Mouse (Mus musculus): ENCODE measurements around the gene Fat3. TPM values are rescaled to one million over a fixed set of nuclear protein-coding genes. Genes with fewer than 3 reads are reported as not detected.

Gene Fat3
- total RNA-seq, 2 experiments from 2014 or later = 4.2 TPM

- no peak for DNase-seq (ENCODE audit: low spot score in 2 of 2)
Observed at GRCm38 (mm10) chr9:16310855-16311848, 189.9 kb downstream of the Fat3 start.

GRCm38 (mm10) chr9:16310305-16310704 is 190.8 kb downstream of the Fat3 start:
- no peak for DNase-seq (ENCODE audit: low spot score in 2 of 2)

- DNase-seq (ENCODE audit: low spot score in 2 of 2) = no peak
Observed at GRCm38 (mm10) chr9:16307789-16308188, 193.3 kb downstream of the Fat3 start.

GRCm38 (mm10) chr9:16306222-16306621 is 194.9 kb downstream of the Fat3 start:
- no peak for DNase-seq (ENCODE audit: low spot score in 2 of 2)

GRCm38 (mm10) chr9:16305396-16306086 is 195.5 kb downstream of the Fat3 start:
- no peak for DNase-seq (ENCODE audit: low spot score in 2 of 2)

GRCm38 (mm10) chr9:16304949-16305348 is 196.1 kb downstream of the Fat3 start:
- no peak for DNase-seq (ENCODE audit: low spot score in 2 of 2)

GRCm38 (mm10) chr9:16302484-16302883 is 198.6 kb downstream of the Fat3 start:
- DNase-seq (ENCODE audit: low spot score in 2 of 2) = no peak

- no peak for DNase-seq (ENCODE audit: low spot score in 2 of 2)
Observed at GRCm38 (mm10) chr9:16297935-16298334, 203.2 kb downstream of the Fat3 start.

- DNase-seq (ENCODE audit: low spot score in 2 of 2) = no peak
Observed at GRCm38 (mm10) chr9:16293928-16294806, 206.9 kb downstream of the Fat3 start.

- DNase-seq (ENCODE audit: low spot score in 2 of 2) = no peak
Observed at GRCm38 (mm10) chr9:16292492-16292891, 208.6 kb downstream of the Fat3 start.

- no peak for DNase-seq (ENCODE audit: low spot score in 2 of 2)
Observed at GRCm38 (mm10) chr9:16290911-16291310, 210.2 kb downstream of the Fat3 start.

GRCm38 (mm10) chr9:16283033-16283432 is 218.1 kb downstream of the Fat3 start:
- no peak for DNase-seq (ENCODE audit: low spot score in 2 of 2)

- no peak for DNase-seq (ENCODE audit: low spot score in 2 of 2)
Observed at GRCm38 (mm10) chr9:16282291-16282804, 218.7 kb downstream of the Fat3 start.

GRCm38 (mm10) chr9:16275589-16275988 is 225.5 kb downstream of the Fat3 start:
- no peak for DNase-seq (ENCODE audit: low spot score in 2 of 2)

GRCm38 (mm10) chr9:16274130-16274529 is 227.0 kb downstream of the Fat3 start:
- DNase-seq (ENCODE audit: low spot score in 2 of 2) = no peak

GRCm38 (mm10) chr9:16272810-16273209 is 228.3 kb downstream of the Fat3 start:
- no peak for DNase-seq (ENCODE audit: low spot score in 2 of 2)

- DNase-seq (ENCODE audit: low spot score in 2 of 2) = no peak
Observed at GRCm38 (mm10) chr9:16270768-16271114, 230.3 kb downstream of the Fat3 start.

GRCm38 (mm10) chr9:16270056-16270767 is 230.9 kb downstream of the Fat3 start:
- no peak for DNase-seq (ENCODE audit: low spot score in 2 of 2)

GRCm38 (mm10) chr9:16265519-16265918 is 235.6 kb downstream of the Fat3 start:
- no peak for DNase-seq (ENCODE audit: low spot score in 2 of 2)

- DNase-seq (ENCODE audit: low spot score in 2 of 2) = no peak
Observed at GRCm38 (mm10) chr9:16257241-16257840, 243.7 kb downstream of the Fat3 start.

Measured in adrenal gland, postnatal 4 days (tissue).